Mouse (Mus musculus): Measurements from ENCODE around the gene Enox1. TPM values are rescaled to one million over a fixed set of nuclear protein-coding genes. Genes with fewer than 3 reads are reported as not detected.
A peak's percentile ranks its signal among the peaks of the same experiment; 100 is the strongest.
"Not testable (repeated sequence)": the region's sequence is repeated elsewhere in the genome, so short reads cannot be mapped to it uniquely, and the experiment has no call there.

The Enox1 gene
- polyA plus RNA-seq (2015; fragmentation: Nextera tagmentation; extraction: Ambion mirVana): 1.9 and 2.0 TPM in 2 replicates

DNA sequence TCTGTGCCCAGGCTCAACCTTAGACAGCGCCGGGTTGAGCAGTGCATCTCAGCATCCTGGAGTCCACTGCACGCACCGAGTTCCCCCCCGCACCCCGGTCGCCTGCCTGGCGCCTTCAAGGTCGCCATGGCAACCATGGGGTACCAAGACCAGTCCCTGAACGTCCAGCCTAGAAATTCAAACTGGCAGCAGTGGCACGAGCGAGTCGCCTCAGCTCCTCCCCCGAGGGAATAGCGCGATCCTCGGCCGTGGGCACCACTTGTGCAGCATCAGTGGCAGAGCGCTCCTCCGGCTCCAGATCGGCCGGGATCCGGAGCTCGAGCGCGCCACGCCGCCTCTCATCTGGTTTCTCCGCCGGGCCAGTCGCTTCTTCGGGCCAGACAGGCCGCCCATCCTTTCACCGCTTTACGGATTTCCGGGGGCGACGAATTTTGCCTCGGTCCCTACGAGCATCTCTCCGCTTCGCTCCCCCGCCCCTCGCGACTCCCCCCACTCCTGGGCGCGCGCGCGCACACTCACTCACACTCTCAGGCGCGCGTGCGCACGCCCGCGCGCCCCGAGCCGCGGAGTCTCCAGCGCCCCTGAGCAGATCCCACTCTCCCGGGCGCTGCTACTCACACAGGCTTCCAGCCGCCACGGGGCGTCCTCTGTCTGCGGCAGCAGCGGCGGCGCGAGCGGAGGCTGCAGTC, at the start of gene Enox1:
Gene Enox1 (plus strand): TSS at position 542 of the 689 bp plus-strand sequence.
- peak; percentile 80 for ATAC-seq (replicated peaks; ENCODE audit: extremely low read depth, insufficient read depth, low FRiP score)
- WGBS: under 1% methylated on average over 73 of the region's 73 CpGs
- Histone ChIP-seq H3K27ac (ENCODE audit: low read length) (no peak within 1 kb of the TSS), H3K4me1 (ENCODE audit: control insufficient read depth, insufficient read depth, low read length) (peaks cover 5% of the 10 kb centered on the region; the same call in 1 of the 2 replicates), H3K9ac (ENCODE audit: low read length) (peak within 1 kb of the TSS; percentile 70), H3K4me2 (ENCODE audit: low read depth, low read length) (peak within 1 kb of the TSS; percentile 100), H3K36me3 (ENCODE audit: control insufficient read depth, insufficient read depth) (no peaks in the 10 kb centered on the region), H3K9me3 (replicated peaks; ENCODE audit: control insufficient read depth, low read length) (no peaks in the 10 kb centered on the region), H3K4me3 (ENCODE audit: low read length) (peak within 1 kb of the TSS; percentile 79), H3K27me3 (ENCODE audit: control insufficient read depth, insufficient read depth, low read length) (peaks cover 35% of the 10 kb centered on the region)

DNA sequence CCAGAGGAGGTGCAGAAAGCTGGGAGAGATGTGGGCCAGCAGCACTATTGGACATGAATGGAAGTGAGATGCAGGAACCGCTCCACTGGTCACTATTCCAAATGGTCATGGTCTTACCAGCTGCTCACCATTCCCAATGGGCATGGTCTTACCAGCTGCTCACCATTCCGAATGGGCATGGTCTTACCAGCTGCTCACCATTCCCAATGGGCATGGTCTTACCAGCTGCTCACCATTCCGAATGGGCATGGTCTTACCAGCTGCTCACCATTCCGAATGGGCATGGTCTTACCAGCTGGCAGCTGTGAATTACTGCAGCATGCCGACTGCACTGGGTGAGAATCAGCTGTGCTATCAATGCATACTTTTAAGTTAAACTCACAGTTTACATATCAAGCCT, 45.9 kb upstream of the Enox1 start:
- not testable (repeated sequence) for H3K9me3 ChIP-seq (replicated peaks; ENCODE audit: control insufficient read depth, low read length); H3K27ac ChIP-seq (ENCODE audit: low read length); H3K36me3 ChIP-seq (ENCODE audit: control insufficient read depth, insufficient read depth); H3K4me3 ChIP-seq (ENCODE audit: low read length); H3K4me1 ChIP-seq (ENCODE audit: control insufficient read depth, insufficient read depth, low read length); H3K4me2 ChIP-seq (ENCODE audit: low read depth, low read length); ATAC-seq (replicated peaks; ENCODE audit: extremely low read depth, insufficient read depth, low FRiP score); H3K9ac ChIP-seq (ENCODE audit: low read length); H3K27me3 ChIP-seq (ENCODE audit: control insufficient read depth, insufficient read depth, low read length)
- 91% methylated on average over 5 of the region's 5 CpGs for WGBS

DNA sequence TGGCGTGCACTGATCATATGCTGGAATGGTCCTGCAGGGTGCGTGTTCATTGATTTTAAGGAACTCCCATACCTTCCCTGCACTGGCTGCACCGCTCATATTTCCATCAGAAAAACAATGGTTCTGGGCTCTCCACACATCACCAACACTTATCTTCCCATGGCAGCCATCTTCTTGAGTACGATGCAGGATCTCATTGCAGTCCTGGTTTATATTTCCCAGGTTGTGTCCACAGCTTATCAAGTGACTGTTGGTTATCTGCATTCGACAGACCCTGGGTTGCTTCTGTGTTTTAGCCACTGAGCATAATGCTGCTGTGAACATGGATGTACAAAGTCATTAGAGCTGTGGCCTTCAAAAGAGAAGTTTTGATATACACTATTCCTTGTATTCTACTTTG, 26.0 kb upstream of the Enox1 start:
- WGBS: 85% methylated on average over 5 of the region's 5 CpGs
- H3K4me2 ChIP-seq (ENCODE audit: low read depth, low read length): no peak overlapping the region

DNA sequence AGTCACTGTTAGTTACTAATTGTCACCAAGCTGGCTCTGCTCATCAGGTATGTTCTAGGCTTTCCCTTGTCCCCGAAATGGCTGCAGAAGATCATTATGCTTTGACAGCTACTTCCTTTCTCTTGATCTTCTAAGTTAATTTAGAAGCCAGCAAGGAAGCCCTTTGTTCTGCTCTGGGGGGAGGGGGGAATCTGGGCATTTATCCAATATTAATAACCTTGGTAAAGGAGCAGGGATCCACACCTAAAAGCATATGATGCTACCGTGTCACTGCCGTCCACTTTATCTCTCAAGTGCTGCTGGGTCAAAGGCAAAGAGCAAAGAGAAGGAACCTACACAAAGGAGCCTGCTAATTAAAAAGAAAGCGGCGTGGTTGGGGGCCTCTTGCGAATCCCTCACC, 19.6 kb upstream of the Enox1 start:
- Histone ChIP-seq H3K27ac (ENCODE audit: low read length) (no peak overlapping the region), H3K9me3 (replicated peaks; ENCODE audit: control insufficient read depth, low read length) (no peaks in the 10 kb centered on the region), H3K4me2 (ENCODE audit: low read depth, low read length) (no peak overlapping the region), H3K4me3 (ENCODE audit: low read length) (no peak overlapping the region), H3K9ac (ENCODE audit: low read length) (no peak overlapping the region), H3K4me1 (ENCODE audit: control insufficient read depth, insufficient read depth, low read length) (peaks cover 9% of the 10 kb centered on the region; the same call in 1 of the 2 replicates), H3K27me3 (ENCODE audit: control insufficient read depth, insufficient read depth, low read length) (no peaks in the 10 kb centered on the region), H3K36me3 (ENCODE audit: control insufficient read depth, insufficient read depth) (no peaks in the 10 kb centered on the region)
- no peak for ATAC-seq (replicated peaks; ENCODE audit: extremely low read depth, insufficient read depth, low FRiP score)
- 42% methylated on average over 6 of the region's 6 CpGs for WGBS

More for the DNA sequence above, 26.0 kb upstream of the Enox1 start:
- Histone ChIP-seq H3K36me3 (ENCODE audit: control insufficient read depth, insufficient read depth) (no peaks in the 10 kb centered on the region), H3K27me3 (ENCODE audit: control insufficient read depth, insufficient read depth, low read length) (no peaks in the 10 kb centered on the region), H3K4me3 (ENCODE audit: low read length) (no peak overlapping the region), H3K9me3 (replicated peaks; ENCODE audit: control insufficient read depth, low read length) (no peaks in the 10 kb centered on the region), H3K9ac (ENCODE audit: low read length) (no peak overlapping the region), H3K27ac (ENCODE audit: low read length) (no peak overlapping the region), H3K4me1 (ENCODE audit: control insufficient read depth, insufficient read depth, low read length) (peaks cover 4% of the 10 kb centered on the region; the same call in 1 of the 2 replicates)
- ATAC-seq (replicated peaks; ENCODE audit: extremely low read depth, insufficient read depth, low FRiP score): no peak

DNA sequence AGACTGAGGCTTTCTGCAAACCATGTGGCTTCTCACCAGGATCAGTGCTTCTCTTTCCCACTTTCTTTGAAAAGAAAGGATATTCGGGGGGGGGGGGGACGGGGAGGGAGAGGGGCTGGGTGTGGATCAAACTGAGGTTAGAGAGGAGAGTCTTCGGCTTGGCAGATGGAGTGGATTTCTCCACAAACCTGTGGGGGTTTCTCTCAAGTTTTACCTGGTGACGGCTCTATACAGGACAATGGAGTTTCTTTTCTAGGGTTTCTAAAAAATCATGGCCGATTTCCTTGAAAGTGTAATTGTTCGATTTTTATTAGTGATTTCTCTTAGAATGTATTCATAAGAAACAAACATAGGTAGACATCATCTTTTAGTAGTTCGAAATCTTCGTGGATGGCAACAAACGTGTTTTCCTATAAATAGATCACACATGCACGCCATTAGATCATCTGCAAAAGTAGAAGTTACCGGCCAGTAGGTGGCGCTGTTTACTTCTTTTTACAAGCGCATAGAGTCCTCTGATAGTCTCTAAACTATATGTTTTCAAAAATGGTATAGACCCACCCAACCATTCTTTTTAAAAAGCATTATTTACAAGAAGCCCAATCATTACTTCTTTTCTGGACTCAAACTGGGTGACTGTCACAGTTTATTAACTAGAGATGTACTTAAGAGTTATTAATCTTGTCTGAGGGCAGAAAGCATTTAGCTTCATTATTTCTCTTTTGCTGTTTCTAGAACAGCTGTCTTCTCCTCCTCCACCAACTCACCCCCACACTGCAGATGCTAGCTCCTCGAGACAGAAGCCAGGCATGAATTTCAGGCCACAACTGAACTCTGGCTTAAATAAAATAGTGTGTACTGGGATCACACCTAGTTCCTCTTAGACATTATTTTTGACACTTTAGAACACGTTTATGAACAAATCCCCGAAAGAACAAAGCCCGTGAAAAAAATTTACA, 15.0 kb upstream of the Enox1 start:
- 0 out of 2 replicates have a peak overlapping the region, but pooled peaks have one; percentile 15 for H3K4me2 ChIP-seq (ENCODE audit: low read depth, low read length)
- H3K27ac ChIP-seq (ENCODE audit: low read length): no peak overlapping the region
- no peak overlapping the region for H3K4me3 ChIP-seq (ENCODE audit: low read length)
- no peaks in the 10 kb centered on the region for H3K27me3 ChIP-seq (ENCODE audit: control insufficient read depth, insufficient read depth, low read length)
- no peaks in the 10 kb centered on the region for H3K36me3 ChIP-seq (ENCODE audit: control insufficient read depth, insufficient read depth)
- ATAC-seq (replicated peaks; ENCODE audit: extremely low read depth, insufficient read depth, low FRiP score): no peak; the same call in 1 of the 2 replicates
- H3K4me1 ChIP-seq (ENCODE audit: control insufficient read depth, insufficient read depth, low read length): peaks cover 14% of the 10 kb centered on the region
- H3K9ac ChIP-seq (ENCODE audit: low read length): peak overlapping the region; percentile 34; the same call in 1 of the 2 replicates
- WGBS: 27% methylated on average over 17 of the region's 17 CpGs
- no peaks in the 10 kb centered on the region for H3K9me3 ChIP-seq (replicated peaks; ENCODE audit: control insufficient read depth, low read length)

DNA sequence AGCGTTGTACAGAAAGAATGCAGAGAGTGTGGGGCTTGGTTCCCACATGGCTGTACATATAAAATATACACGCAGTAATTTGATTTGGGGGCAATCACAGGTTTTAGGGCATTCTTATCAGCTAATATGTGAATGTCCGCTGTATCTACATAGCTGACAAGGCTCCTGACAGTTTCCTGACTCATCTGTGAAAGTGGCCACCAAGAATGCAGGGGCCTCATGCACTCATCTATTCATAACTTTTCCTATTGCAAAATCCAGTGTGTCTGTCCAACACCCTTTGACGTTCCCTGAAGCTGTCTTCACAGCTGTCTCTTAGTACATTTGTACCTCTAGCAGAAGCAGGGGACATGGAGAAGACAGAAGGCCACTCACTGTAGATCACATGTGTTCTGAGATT, 11.5 kb upstream of the Enox1 start:
- H3K4me1 ChIP-seq (ENCODE audit: control insufficient read depth, insufficient read depth, low read length): peaks cover 12% of the 10 kb centered on the region
- peak overlapping the region; percentile 5; the same call in 1 of the 2 replicates for H3K27ac ChIP-seq (ENCODE audit: low read length)
- no peak; the same call in 1 of the 2 replicates for ATAC-seq (replicated peaks; ENCODE audit: extremely low read depth, insufficient read depth, low FRiP score)
- no peaks in the 10 kb centered on the region for H3K9me3 ChIP-seq (replicated peaks; ENCODE audit: control insufficient read depth, low read length)
- no peak overlapping the region for H3K4me3 ChIP-seq (ENCODE audit: low read length)
- H3K9ac ChIP-seq (ENCODE audit: low read length): no peak overlapping the region
- H3K36me3 ChIP-seq (ENCODE audit: control insufficient read depth, insufficient read depth): no peaks in the 10 kb centered on the region
- WGBS: 24% methylated on average over 4 of the region's 4 CpGs
- no peak overlapping the region for H3K4me2 ChIP-seq (ENCODE audit: low read depth, low read length)
- H3K27me3 ChIP-seq (ENCODE audit: control insufficient read depth, insufficient read depth, low read length): no peaks in the 10 kb centered on the region

DNA sequence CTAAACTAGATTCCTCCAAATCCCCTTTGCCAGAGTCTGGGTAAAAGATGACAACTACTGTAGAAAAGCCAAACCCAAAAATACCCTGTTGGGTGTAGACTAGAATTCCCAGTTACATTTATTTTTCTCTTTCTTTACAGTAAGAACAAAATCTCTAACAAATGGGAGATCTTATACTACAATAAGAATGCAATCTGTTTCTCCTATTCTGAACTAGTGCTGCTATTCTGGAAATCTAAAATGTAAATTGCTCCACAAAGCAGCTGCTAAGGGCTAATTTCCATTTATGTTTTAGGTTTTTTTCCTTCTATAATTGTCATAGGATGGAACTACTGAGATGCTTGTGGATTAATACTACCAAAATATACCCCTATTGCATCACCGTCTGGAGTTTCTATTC, 8.9 kb upstream of the Enox1 start:
- no peak for ATAC-seq (replicated peaks; ENCODE audit: extremely low read depth, insufficient read depth, low FRiP score)
- Histone ChIP-seq H3K27me3 (ENCODE audit: control insufficient read depth, insufficient read depth, low read length) (no peaks in the 10 kb centered on the region), H3K4me3 (ENCODE audit: low read length) (no peak overlapping the region), H3K27ac (ENCODE audit: low read length) (no peak overlapping the region), H3K9ac (ENCODE audit: low read length) (no peak overlapping the region), H3K4me1 (ENCODE audit: control insufficient read depth, insufficient read depth, low read length) (peaks cover 11% of the 10 kb centered on the region), H3K36me3 (ENCODE audit: control insufficient read depth, insufficient read depth) (no peaks in the 10 kb centered on the region), H3K9me3 (replicated peaks; ENCODE audit: control insufficient read depth, low read length) (no peaks in the 10 kb centered on the region), H3K4me2 (ENCODE audit: low read depth, low read length) (no peak overlapping the region)
- WGBS: 92% methylated on average over 1 of the region's 1 CpGs

DNA sequence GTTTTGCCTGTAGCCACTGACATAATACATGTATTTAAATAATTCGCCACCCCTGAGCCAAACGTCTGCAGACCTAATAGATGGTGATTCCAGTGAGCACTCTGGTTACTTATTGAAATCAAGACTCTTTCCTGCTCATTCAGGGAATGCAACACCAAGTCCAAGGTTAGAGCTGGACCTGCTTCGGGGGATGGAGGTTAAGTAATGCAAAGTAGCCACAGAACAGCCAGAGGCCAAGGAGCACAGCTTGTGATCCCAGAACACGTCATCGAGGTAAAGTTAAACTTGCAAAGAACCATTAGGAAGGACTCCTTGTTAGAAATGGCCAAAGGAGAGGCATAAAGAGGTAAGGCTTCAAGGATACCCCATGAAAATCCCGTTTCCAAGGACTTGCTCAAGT, 6.0 kb upstream of the Enox1 start:
- Histone ChIP-seq H3K9ac (ENCODE audit: low read length) (no peak overlapping the region), H3K9me3 (replicated peaks; ENCODE audit: control insufficient read depth, low read length) (no peaks in the 10 kb centered on the region), H3K36me3 (ENCODE audit: control insufficient read depth, insufficient read depth) (no peaks in the 10 kb centered on the region), H3K27ac (ENCODE audit: low read length) (no peak overlapping the region), H3K27me3 (ENCODE audit: control insufficient read depth, insufficient read depth, low read length) (peaks cover 10% of the 10 kb centered on the region), H3K4me2 (ENCODE audit: low read depth, low read length) (no peak overlapping the region), H3K4me1 (ENCODE audit: control insufficient read depth, insufficient read depth, low read length) (no peaks in the 10 kb centered on the region), H3K4me3 (ENCODE audit: low read length) (no peak overlapping the region)
- no peak for ATAC-seq (replicated peaks; ENCODE audit: extremely low read depth, insufficient read depth, low FRiP score)
- 76% methylated on average over 6 of the region's 6 CpGs for WGBS

DNA sequence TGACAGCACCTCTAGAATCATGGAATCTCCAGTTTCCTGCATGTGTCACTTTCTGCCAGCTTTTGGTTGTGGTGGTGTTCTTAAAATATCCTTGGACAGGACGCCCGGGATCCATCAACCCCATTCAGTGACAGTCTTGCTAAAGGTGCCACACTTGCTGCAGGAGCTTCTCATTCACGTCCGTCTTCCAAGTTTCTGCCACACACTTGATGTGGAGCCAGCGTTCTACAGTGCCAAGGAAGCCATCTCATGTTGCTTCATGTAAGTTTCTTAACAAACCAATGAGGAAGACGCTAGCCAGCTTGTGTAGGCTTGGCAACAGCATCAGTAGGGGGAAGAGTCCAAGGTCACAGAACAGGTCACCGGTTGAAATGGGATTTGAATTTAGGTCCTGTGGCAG, 5.1 kb upstream of the Enox1 start:
- H3K4me1 ChIP-seq (ENCODE audit: control insufficient read depth, insufficient read depth, low read length): peaks cover 3% of the 10 kb centered on the region; the same call in 1 of the 2 replicates
- no peaks in the 10 kb centered on the region for H3K36me3 ChIP-seq (ENCODE audit: control insufficient read depth, insufficient read depth)
- no peaks in the 10 kb centered on the region for H3K9me3 ChIP-seq (replicated peaks; ENCODE audit: control insufficient read depth, low read length)
- no peak overlapping the region for H3K4me2 ChIP-seq (ENCODE audit: low read depth, low read length)
- 72% methylated on average over 7 of the region's 7 CpGs for WGBS
- H3K27me3 ChIP-seq (ENCODE audit: control insufficient read depth, insufficient read depth, low read length): peaks cover 17% of the 10 kb centered on the region
- H3K27ac ChIP-seq (ENCODE audit: low read length): no peak overlapping the region
- H3K4me3 ChIP-seq (ENCODE audit: low read length): no peak overlapping the region
- H3K9ac ChIP-seq (ENCODE audit: low read length): no peak overlapping the region
- ATAC-seq (replicated peaks; ENCODE audit: extremely low read depth, insufficient read depth, low FRiP score): no peak
